Mouse (Mus musculus): Measurements from ENCODE around the gene Asic4.
A peak's percentile ranks its signal among the peaks of the same experiment; 100 is the strongest.

Asic4 gene

GRCm38 (mm10) chr1:75443247-75444024, 6.8 kb upstream of the Asic4 start:
- peak; percentile 30 for DNase-seq (ENCODE audit: low spot score)

GRCm38 (mm10) chr1:75444208-75444607, 6.0 kb upstream of the Asic4 start:
- DNase-seq (ENCODE audit: low spot score): peak; percentile 51

- no peak for DNase-seq (ENCODE audit: low spot score)
Measured at GRCm38 (mm10) chr1:75445141-75445701, 5.0 kb upstream of the Asic4 start.

GRCm38 (mm10) chr1:75445751-75446611, 4.3 kb upstream of the Asic4 start:
- peak; percentile 89 for DNase-seq (ENCODE audit: low spot score)

- peak; percentile 73 for DNase-seq (ENCODE audit: low spot score)
Measured at GRCm38 (mm10) chr1:75446656-75447055, 3.6 kb upstream of the Asic4 start.

GRCm38 (mm10) chr1:75447265-75448051, 2.8 kb upstream of the Asic4 start:
- DNase-seq (ENCODE audit: low spot score): peak; percentile 53

- DNase-seq (ENCODE audit: low spot score): peak; percentile 52
Measured at GRCm38 (mm10) chr1:75448052-75448431, 2.2 kb upstream of the Asic4 start.

GRCm38 (mm10) chr1:75448937-75449336, 1.3 kb upstream of the Asic4 start:
- peak; percentile 62 for DNase-seq (ENCODE audit: low spot score)

GRCm38 (mm10) chr1:75449377-75450135, 680 bp upstream of the Asic4 start:
- no peak for DNase-seq (ENCODE audit: low spot score)

- no peak for DNase-seq (ENCODE audit: low spot score)
Measured at GRCm38 (mm10) chr1:75451900-75452299, 1.7 kb downstream of the Asic4 start.

- no peak for DNase-seq (ENCODE audit: low spot score)
Measured at GRCm38 (mm10) chr1:75455433-75455832, 5.2 kb downstream of the Asic4 start.

GRCm38 (mm10) chr1:75455948-75456347, 5.7 kb downstream of the Asic4 start:
- peak; percentile 45 for DNase-seq (ENCODE audit: low spot score)

- DNase-seq (ENCODE audit: low spot score): peak; percentile 68
Measured at GRCm38 (mm10) chr1:75456746-75457564, 6.7 kb downstream of the Asic4 start.

- no peak for DNase-seq (ENCODE audit: low spot score)
Measured at GRCm38 (mm10) chr1:75457710-75458024, 7.4 kb downstream of the Asic4 start.

- DNase-seq (ENCODE audit: low spot score): peak; percentile 75
Measured at GRCm38 (mm10) chr1:75458025-75458788, 8.0 kb downstream of the Asic4 start.

- peak; percentile 45 for DNase-seq (ENCODE audit: low spot score)
Measured at GRCm38 (mm10) chr1:75458789-75459684, 8.8 kb downstream of the Asic4 start.

GRCm38 (mm10) chr1:75460297-75460696, 10.1 kb downstream of the Asic4 start:
- no peak for DNase-seq (ENCODE audit: low spot score)

GRCm38 (mm10) chr1:75462636-75463035, 12.4 kb downstream of the Asic4 start:
- no peak for DNase-seq (ENCODE audit: low spot score)
